Mouse (Mus musculus) heart, adult 2 months (tissue): ENCODE measurements around the gene Spns1.

Experiments used
- CTCF ChIP-seq: fragments of 200-600 bp; IDR thresholded peaks from 2 replicates; pipeline ENCODE4 v1.8.1; 2022; ENCODE audit warnings: antibody characterized with exemption, mild to moderate bottlenecking, moderate library complexity
- EP300 ChIP-seq: fragments of 200-500 bp; IDR thresholded peaks from 2 replicates; pipeline ENCODE4 v1.6.1; 2011; ENCODE audit warnings: low read depth, low read length, control low read depth; ENCODE audit not compliant: insufficient read depth
- POLR2A ChIP-seq: fragments of 200-500 bp; IDR thresholded peaks from 2 replicates; pipeline ENCODE4 v1.6.1; 2011; ENCODE audit warnings: mild to moderate bottlenecking, low read depth, low read length, control low read depth; ENCODE audit not compliant: insufficient read depth

GRCm38 (mm10) chr7:126332691-126333090, 44.6 kb downstream of the Spns1 start:
- TF ChIP-seq CTCF: no peak
- no peak for TF ChIP-seq POLR2A
- no peak for TF ChIP-seq EP300
